Mouse (Mus musculus): ENCODE data around the gene 4930550C14Rik. TPM values are rescaled to one million over a fixed set of nuclear protein-coding genes. Genes with fewer than 3 reads are reported as not detected.

Gene 4930550C14Rik
- total and polyA plus RNA-seq, 3 experiments, result 0.30 to 1.7 (median 0.97) TPM

DNA sequence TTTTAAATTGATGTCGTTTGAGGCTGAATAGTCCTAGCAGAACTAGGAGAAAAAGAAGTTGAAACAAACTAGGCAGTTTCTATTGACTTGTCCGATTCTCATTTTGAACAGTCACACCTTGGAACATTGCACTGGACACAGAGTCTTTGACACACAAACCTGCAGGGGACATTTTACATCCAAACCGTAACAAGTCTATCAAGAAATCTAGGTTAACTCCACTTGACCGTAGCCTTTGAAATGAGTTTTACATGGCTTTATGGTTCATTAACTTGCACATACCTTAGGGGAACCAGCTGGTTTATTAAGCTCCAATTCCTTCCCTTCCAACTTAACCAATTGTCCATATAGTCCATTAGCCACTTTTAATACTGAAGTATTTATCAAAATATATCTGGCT, 1.4 kb upstream of the 4930550C14Rik start:
- Histone ChIP-seq H3K4me2 (ENCODE audit: insufficient read depth, low read depth, poor library complexity, severe bottlenecking) (no peak overlapping the region), H3K79me2 (replicated peaks; ENCODE audit: control insufficient read depth, extremely low read depth, insufficient read depth, poor library complexity, severe bottlenecking) (no peaks in the 10 kb centered on the region), H3K4me1 (ENCODE audit: control insufficient read depth in 1 of 2, insufficient read depth in 2 of 2) (peaks cover 7 to 24% of the 10 kb centered on the region in 2 experiments; a peak in 3 of 4 replicates), H3K9ac (ENCODE audit: insufficient read depth, low read depth) (no peak overlapping the region), H3K36me3 (replicated peaks in 1 of 2; ENCODE audit: control insufficient read depth in 1 of 2, insufficient read depth in 1 of 2, low read length in 1 of 2) (no peaks in the 10 kb centered on the region), H3K27ac (ENCODE audit: insufficient read depth, low read depth) (no peak overlapping the region), H3K9me3 (replicated peaks; ENCODE audit: low read length) (no peaks in the 10 kb centered on the region), H3K27me3 (replicated peaks) (no peaks in the 10 kb centered on the region), H3K4me3 (replicated peaks in 1 of 3; ENCODE audit: low read depth in 2 of 3, low read length in 2 of 3, poor library complexity in 1 of 3) (no peak overlapping the region)
- TF ChIP-seq USF2 (conservative IDR thresholded peaks at IDR 0.05; ENCODE audit: low read depth, low read length), result no peak
- no peak for TF ChIP-seq MAFK (IDR thresholded peaks at IDR 0.05; ENCODE audit: insufficient replicate concordance, low read length)
- TF ChIP-seq NELFE (IDR thresholded peaks at IDR 0.05; ENCODE audit: low read depth, low read length), result no peak
- TF ChIP-seq SMC3 (IDR thresholded peaks at IDR 0.05; ENCODE audit: low read depth, low read length), result no peak
- no peak for TF ChIP-seq GABPA (IDR thresholded peaks at IDR 0.05; ENCODE audit: insufficient replicate concordance, low read depth, low read length)
- dilution Hi-C loops (cut with MboI; ENCODE audit: extremely low pct_ligation_motif_present, extremely low pct_unique_long_range_greater_than_20kb, low sequenced_read_pairs) (no loop called here), in situ Hi-C loops (cut with MboI; ENCODE audit: low pct_ligation_motif_present, low pct_unique_long_range_greater_than_20kb, low sequenced_read_pairs) (no loop called here)
- DNase-seq (ENCODE audit: extremely low read depth), result no peak

DNA sequence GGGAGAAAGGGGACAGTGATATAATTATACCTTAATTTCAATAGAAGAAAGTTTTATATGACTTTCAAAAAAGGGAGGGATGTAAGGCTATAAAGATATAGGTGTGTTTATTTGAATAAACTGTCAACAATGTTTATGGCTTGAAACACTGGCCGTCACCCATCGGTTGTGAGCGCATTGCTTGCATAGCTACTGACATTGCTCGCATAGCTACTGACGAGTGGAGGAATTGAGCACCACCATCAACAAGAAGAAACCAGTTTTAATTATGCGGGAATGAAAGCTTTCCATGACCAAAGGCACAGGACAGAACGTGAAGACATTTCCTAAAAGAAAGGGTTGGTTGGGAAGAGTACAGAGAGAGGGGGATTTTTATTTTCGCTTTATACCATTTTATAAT, 979 bp upstream of the 4930550C14Rik start:
- Histone ChIP-seq H3K27ac (ENCODE audit: insufficient read depth, low read depth) (no peak overlapping the region), H3K4me3 (replicated peaks in 1 of 3; ENCODE audit: low read depth in 2 of 3, low read length in 2 of 3, poor library complexity in 1 of 3) (no peak overlapping the region), H3K4me1 (ENCODE audit: control insufficient read depth in 1 of 2, insufficient read depth in 2 of 2) (peaks cover 7 to 26% of the 10 kb centered on the region in 2 experiments; a peak in 3 of 4 replicates), H3K36me3 (replicated peaks in 1 of 2; ENCODE audit: control insufficient read depth in 1 of 2, insufficient read depth in 1 of 2, low read length in 1 of 2) (no peaks in the 10 kb centered on the region), H3K4me2 (ENCODE audit: insufficient read depth, low read depth, poor library complexity, severe bottlenecking) (no peak overlapping the region), H3K27me3 (replicated peaks) (no peaks in the 10 kb centered on the region), H3K9me3 (replicated peaks; ENCODE audit: low read length) (no peaks in the 10 kb centered on the region), H3K9ac (ENCODE audit: insufficient read depth, low read depth) (no peak overlapping the region), H3K79me2 (replicated peaks; ENCODE audit: control insufficient read depth, extremely low read depth, insufficient read depth, poor library complexity, severe bottlenecking) (no peaks in the 10 kb centered on the region)
- TF ChIP-seq KAT2A (IDR thresholded peaks at IDR 0.05; ENCODE audit: insufficient replicate concordance, low read length) (no peak), CHD2 (IDR thresholded peaks at IDR 0.05; ENCODE audit: low read length) (no peak), ETS1 (conservative IDR thresholded peaks at IDR 0.05; ENCODE audit: low read depth, low read length) (no peak), MYC (IDR thresholded peaks at IDR 0.05; ENCODE audit: low read depth, low read length) (no peak), JUND (conservative IDR thresholded peaks at IDR 0.05; ENCODE audit: low read depth, low read length) (no peak), UBTF (IDR thresholded peaks at IDR 0.05; ENCODE audit: low read depth, low read length) (no peak), HCFC1 (IDR thresholded peaks at IDR 0.05; ENCODE audit: low read depth, low read length) (no peak), TCF12 (IDR thresholded peaks at IDR 0.05; ENCODE audit: low read depth, low read length) (no peak), ZNF384 (IDR thresholded peaks at IDR 0.05; ENCODE audit: low read depth, low read length) (no peak), RCOR1 (conservative IDR thresholded peaks at IDR 0.05; ENCODE audit: low read depth, low read length) (no peak), ZMIZ1 (IDR thresholded peaks at IDR 0.05; ENCODE audit: low read depth, low read length) (no peak)
- no peak for DNase-seq (ENCODE audit: extremely low read depth)
- in situ Hi-C loops (cut with MboI; ENCODE audit: low pct_ligation_motif_present, low pct_unique_long_range_greater_than_20kb, low sequenced_read_pairs), result no loop called here
- dilution Hi-C loops (cut with MboI; ENCODE audit: extremely low pct_ligation_motif_present, extremely low pct_unique_long_range_greater_than_20kb, low sequenced_read_pairs), result no loop called here

Measured in CH12.LX (cell line).